ENCODE assay signal across 14 mouse cellular contexts in the genomic region with DNA sequence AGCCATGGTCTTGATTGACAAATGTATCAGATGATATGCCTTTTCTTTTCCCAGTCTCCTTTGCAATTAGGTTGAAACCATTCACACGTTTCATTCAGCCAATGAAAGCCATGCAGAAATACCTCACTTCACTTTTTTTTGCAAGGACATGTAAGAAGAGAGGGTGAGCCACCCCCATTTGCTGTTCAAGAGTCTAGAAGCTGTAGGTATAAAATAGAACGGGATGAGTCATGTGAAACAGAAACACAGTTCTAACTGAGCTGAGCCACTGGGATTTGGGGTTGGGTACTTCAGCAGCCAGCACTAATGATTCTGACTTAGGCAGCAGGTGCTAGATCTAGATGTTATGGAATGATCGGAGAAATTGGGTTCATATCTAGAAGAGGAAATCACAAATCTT.
"Had no signal": no experiment of that assay in that cellular context is flagged by ENCODE, and none has a peak within 500 bp of the region (broad histone marks: within the 10 kb centered on the region; RNA-seq: fewer than 3 reads in every experiment).

No protein-coding gene starts in this region.

- DNase-seq: kidney, adult 2 months; kidney, postnatal 25 days; liver, embryonic 13.5 days; lung, adult 18-20 months; retina, postnatal 1 day; spleen, adult 18-20 months; thymus, adult 2 months; thymus, postnatal 25 days had no signal

- ATAC-seq: intestine, embryonic 16.5 days; midbrain, embryonic 16.5 days had no signal

- H3K4me1 ChIP-seq: liver, embryonic 13.5 days had no signal

- H3K27ac ChIP-seq: kidney, embryonic 15.5 days; limb, embryonic 13.5 days; liver, embryonic 13.5 days; midbrain, embryonic 12.5 days; neural tube, embryonic 13.5 days had no signal

- H3K27me3 ChIP-seq: kidney, embryonic 15.5 days; limb, embryonic 13.5 days; liver, embryonic 13.5 days; midbrain, embryonic 12.5 days; neural tube, embryonic 13.5 days had no signal

- H3K36me3 ChIP-seq: kidney, embryonic 15.5 days; limb, embryonic 13.5 days; liver, embryonic 13.5 days; midbrain, embryonic 12.5 days; neural tube, embryonic 13.5 days had no signal

- H3K4me2 ChIP-seq: kidney, embryonic 15.5 days; limb, embryonic 13.5 days; liver, embryonic 13.5 days; midbrain, embryonic 12.5 days; neural tube, embryonic 13.5 days had no signal

- H3K9me3 ChIP-seq: kidney, embryonic 15.5 days; limb, embryonic 13.5 days; liver, embryonic 13.5 days; midbrain, embryonic 12.5 days; neural tube, embryonic 13.5 days had no signal

- H3K9ac ChIP-seq: kidney, embryonic 15.5 days; limb, embryonic 13.5 days; liver, embryonic 13.5 days; midbrain, embryonic 12.5 days; neural tube, embryonic 13.5 days had no signal

- H3K4me3 ChIP-seq: kidney, embryonic 15.5 days; limb, embryonic 13.5 days; liver, embryonic 13.5 days; midbrain, embryonic 12.5 days; neural tube, embryonic 13.5 days had no signal
